Mouse (Mus musculus) CD8-positive naive resting alpha-beta T cell, adult 2 months (primary cell): Measurements from ENCODE around the gene C1ql2.

Experiments used
- DNase-seq, 2 experiments: peaks; one replicate each; pipeline ENCODE4 v3.0.0; 2022; ENCODE audit warnings: low read depth in 2 of 2, low spot score in 2 of 2

The C1ql2 gene

DNA sequence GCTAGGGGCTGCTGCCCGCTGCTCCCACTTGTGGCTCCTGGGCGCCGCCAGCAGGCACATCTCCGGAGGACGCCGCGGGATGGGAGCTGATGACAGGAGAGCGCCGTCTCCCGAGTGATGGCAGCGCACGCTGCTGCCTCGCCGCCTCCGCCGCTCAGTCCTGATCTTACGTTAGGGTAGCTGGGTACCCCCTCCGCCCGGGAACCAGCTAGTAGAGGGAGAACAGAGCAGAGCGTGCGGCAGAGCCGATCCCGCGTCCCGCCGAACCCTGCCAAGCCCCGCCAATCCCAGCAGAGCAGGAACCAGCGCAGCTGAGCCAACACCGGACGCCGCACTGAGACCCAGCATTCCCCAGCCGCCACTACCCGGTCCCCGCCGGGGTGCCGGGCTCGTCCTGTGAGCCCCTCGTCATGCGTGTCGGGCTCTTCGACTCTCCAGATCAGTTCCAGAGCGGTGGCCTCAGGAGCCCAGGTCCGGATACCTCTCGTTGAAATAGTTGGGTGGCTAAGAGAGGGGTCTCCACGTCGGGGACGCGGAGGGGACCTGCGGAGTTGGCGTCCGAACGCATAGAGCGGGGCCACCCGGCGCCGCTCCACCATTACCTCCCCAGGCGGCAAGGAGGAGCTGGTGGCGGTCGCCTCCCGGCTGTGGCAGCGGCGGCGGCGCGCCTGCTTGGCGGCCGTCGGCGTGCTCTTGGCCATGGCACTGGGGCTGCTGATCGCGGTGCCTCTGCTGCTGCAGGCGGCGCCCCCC, at the start of gene C1ql2:
C1ql2 (plus strand) TSS at position 164 of the 753 bp plus-strand sequence.
- no peak for DNase-seq

DNA sequence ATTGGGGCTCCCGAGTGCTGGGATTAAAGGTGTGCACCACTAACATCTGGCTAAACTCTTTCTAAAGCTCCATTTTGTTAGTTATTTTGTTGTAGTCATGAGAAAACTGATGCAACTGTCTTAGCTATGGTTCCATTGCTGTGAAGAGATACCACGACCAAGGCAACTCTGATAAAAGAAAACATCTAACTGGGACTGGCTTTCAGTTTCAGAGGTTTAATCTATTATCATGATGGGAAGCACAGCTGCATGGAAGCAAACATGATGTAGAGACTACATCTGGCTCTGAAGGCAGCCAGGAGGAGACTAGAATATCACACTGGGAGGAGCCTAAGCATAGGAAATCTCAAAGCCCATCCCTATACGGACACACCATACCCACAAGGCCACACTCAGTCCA, 48.7 kb upstream of the C1ql2 start:
- DNase-seq = no peak

DNA sequence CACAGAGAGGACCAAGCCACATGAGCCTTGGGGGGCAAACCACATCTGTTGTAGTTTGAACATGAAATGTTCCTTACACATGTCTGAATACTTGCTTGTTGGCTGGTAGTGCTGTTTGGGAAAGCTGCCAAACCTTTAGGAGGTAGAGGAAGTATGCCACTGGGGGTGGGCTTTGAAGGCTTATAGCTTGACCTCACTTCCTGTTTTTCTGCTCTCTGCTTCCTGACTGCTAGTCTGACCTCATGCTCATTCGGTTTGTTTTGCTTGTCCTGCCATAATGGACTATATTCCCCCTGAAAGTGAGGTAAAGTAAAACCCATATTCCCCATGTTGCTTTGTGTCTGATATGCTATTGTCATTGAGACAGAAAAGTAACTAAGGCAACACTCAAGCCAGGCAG, 46.6 kb upstream of the C1ql2 start:
- peak in 1 of 2 experiments; percentile 6 for DNase-seq

DNA sequence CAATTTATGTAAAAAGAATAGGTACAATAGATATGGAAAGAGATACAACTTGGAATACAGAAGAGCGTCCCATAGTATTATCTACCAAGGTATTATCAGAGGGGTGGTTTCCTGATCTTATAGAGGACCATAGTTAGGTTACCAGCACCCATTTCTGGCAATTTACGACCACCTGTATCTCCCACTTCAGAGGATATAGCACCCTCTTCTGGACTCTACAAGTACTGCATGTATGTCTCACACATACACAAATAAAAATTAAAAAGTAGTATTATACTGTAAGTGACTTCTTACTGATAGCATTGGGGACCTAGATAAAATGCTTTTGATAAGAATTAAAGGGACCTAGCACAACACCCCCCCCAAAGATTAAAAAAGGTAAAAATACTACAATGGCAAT, 43.4 kb upstream of the C1ql2 start:
- no peak for DNase-seq

DNA sequence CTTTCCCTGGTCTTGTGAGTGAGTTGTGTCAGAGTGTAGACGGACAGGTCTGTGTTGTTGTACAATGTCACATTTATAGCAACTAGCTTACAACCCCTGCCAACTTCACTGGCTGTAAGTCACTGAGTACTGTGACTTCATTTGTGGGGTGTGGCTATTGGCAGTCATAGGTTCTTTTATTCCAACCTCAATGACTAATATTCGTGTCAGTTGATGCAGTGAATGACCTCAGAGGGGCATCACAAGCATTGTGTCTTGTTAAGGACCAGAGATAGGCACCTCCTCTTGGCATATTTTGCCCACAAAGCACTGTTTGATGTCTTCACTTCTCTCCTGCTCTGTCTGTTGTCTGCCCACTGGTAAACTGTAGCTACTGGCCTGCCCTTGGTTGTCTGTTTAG, 34.6 kb upstream of the C1ql2 start:
- DNase-seq = no peak

DNA sequence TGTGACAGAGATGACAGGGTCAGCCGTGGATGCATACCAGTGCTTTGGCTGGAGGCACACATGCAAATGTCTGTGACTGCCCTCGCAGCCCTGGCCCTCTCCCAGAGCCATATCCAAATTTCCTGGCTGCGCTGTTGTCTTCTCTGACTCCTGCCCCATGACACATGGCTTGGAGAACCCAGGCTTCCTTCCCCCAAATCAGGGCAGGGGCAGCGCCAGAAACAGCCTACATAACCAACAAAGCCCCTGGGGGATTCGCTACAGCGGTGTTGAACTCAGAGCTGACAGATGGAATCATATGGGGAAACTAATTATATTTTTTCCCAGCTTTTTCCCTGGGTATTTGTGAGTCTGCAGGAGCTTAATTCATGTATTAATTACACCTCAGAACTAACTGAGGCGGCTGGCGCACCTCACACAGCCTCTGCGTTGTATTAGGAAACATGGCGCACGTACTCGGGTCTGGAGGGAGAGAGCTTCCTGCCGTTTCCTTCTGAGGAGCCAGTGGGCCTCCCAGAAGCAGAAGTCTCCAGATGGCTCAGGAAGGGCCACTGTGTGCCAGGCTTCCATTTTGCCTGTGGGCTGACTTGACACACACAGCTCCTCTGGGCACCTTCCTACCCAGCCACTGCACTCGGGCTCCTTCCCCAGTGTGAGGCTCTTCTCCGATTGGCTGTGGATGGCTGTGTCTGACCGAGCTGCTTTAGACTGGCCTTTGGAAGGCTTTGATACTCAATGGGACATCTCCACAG, 18.9 kb upstream of the C1ql2 start:
- no peak for DNase-seq

DNA sequence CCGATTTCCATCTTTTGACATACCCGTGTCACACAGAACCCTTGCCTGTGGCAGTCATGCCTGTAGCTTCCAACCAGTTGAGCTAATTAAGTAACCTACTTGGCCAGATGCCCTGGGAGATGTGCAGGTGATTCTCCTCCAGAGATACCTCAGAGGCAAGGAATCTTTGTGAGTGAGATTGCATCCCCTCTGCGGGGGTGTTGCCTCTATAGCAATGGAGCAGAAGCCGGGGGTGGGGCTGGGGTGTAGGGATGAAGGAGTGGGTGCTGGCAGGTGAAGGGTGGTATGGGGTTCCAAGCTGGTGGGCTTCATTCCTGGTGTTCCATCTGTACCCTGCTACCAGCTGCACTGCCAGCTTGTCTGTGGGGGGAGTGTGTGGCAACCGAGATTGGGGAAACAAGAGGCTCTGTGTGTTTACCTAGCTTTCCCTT, 17.2 kb upstream of the C1ql2 start:
- no peak for DNase-seq

DNA sequence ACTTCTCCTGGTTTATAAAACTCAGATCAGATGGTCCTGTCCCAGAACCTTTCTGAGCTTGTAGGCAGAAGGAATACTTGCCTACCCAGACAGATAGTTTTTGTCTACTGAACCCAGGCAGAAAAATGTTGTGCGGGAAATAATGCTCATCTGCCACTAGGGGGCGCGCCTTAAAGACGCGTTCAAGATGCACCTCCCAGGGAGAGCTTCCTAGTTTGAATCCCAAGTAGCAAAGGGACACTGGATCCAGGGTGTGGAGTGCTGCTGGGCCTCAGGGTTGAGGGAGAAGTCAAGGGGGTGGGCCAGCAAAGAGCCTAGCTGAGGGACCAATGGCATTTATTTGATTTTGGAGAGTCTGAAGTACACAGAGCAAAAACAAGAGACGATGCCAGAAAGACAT, 12.7 kb upstream of the C1ql2 start:
- DNase-seq = peak in 1 of 2 experiments; percentile 15

DNA sequence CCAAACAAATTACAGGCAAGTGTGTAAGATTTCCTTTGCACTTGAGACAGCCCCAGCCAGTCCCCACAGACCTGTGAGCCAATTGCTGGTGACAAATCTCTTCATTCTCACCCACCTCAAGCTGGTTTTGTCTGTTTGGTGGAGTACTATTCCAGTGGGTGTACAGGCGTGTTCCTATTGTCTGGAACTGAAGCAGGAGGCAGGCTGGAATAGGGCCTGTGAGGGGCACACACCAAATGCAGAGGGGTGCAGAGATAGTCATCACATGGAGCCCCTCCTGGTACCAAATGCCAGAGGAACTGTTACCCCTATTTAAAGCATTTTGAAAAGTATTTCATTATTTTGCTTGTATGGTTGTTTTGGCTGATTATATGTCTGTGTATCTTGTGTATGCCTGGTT, 12.2 kb upstream of the C1ql2 start:
- no peak for DNase-seq

DNA sequence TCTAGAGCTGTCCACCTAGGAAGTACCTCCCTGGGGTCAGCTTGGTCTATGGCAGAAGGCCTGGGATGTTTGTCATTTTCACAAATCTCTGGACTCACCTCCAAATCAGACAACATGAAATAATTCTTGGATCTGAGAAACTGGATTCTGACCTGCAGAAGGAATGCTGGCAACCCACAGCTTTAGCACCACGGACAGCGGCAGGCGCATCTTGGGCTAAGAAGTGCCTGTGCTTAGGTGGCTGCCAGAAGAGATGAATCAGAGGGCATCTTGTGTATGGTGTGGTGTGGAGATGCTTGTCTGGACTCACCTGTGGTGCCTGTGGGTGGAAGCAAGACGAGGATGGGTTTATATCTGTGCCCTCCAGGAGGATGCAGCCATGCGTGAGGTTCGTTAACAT, 8.5 kb upstream of the C1ql2 start:
- no peak for DNase-seq

DNA sequence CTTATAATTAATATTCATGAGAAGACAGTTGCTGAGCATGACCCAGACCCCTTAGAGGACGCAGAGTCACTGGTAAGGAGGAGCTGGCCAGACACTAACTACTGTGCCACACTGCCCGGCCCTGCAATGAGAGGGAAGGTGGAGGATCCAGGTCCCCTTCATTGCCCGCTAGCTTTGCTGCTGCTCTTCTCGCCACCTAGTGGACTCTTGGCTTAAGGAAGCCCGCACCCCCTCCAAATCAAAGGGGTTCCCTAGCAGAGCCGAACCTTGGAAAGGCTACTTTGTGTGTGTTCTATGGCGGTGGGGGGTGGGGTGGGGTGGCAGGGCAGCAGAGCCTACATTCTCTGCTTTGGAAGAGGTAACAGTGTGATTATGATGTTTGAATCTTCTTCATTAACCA, 2.4 kb upstream of the C1ql2 start:
- DNase-seq = no peak

DNA sequence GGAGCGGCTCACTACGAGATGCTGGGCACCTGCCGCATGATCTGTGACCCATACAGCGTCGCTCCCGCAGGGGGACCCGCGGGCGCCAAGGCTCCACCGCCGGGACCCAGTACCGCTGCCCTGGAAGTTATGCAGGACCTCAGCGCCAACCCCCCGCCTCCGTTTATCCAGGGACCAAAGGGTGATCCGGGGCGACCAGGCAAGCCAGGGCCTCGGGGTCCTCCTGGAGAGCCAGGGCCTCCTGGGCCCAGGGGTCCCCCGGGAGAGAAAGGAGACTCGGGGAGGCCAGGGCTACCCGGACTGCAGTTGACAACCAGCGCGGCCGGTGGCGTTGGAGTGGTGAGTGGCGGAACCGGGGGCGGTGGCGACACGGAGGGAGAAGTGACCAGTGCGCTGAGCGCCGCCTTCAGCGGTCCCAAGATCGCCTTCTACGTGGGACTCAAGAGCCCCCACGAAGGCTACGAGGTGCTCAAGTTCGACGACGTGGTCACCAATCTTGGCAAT, 842 bp downstream of the C1ql2 start:
- no peak for DNase-seq

DNA sequence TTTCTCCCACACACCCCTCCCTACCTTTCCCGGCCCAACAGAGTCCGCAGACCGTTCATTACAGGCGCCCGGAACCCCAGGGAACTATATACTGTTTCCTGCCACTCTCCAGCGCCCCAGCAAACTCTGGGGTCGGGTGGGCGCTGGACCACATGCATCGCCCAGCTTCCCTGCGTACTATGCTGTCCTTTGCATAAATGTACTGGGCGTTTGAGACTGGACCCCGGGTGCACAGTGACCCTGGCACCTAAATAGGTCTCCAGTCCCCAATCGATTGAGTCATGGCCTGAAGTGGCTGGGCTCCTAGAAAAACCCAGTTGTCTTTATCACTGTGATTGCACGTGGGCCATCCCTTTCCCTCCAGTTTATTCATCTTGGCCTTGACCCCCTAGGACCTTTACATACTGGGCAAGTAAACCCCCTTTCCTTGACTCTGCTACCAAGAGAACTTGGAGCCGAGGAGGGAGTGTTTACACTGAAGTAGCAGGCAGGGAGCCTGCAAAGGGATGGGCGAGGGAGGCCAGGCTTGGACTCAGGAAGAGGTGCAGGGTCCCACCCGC, 1.5 kb downstream of the C1ql2 start:
- DNase-seq = no peak

DNA sequence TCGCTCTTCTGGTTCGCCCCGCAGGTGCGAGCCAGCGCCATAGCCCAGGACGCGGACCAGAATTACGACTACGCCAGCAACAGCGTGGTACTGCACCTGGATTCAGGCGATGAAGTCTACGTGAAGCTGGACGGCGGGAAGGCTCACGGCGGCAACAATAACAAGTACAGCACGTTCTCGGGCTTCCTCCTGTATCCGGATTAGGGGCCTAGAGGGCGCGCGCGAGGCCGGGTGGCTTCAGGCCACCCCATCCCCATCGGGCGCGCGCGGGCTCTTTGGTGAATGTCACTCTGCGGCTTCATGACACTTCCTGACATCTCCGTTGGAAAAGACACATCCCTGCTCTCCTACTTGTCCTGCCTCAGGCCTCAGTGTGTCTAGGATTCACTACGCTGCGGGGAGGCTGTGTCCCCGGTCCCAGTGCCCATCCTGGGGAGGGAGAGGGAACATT, 2.0 kb downstream of the C1ql2 start:
- DNase-seq = no peak

DNA sequence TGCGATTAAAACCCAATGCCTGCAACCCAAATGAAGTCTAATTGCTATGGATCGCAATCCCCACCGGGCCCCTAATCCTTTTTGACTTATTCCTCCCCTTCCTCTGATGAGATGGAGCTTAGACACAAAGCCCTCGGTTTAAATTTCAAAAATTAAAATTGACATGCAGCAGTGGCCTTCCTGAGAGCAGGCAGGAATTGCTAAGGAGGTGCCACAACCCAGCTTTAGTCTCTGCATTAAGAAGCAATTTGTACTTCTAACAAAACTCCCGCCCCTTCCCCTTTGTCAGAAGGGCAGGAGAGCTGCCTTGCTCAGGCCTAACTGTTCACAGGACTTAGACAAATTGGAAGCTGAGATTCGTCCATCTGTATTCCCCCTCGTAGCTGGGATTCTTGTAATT, 4.6 kb downstream of the C1ql2 start:
- DNase-seq = no peak

DNA sequence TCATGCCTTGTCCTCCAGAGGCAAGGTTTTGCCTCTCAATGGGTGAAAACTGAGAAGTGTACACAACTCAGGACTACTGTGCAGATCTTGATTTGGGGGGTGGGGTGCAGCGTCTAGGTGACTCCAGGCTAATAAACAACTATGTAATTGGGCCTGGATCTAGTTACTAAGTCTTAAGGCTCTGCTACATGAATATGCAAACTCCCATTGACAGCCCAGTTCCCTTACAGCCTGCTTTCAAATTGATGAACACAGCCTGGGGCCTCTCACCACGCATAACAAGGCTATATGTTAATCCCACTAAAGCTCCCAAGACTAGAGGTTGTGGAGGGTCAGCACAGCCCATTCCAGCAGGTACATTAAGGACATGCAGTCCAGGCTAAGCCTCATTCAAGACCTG, 14.0 kb downstream of the C1ql2 start:
- DNase-seq = no peak

DNA sequence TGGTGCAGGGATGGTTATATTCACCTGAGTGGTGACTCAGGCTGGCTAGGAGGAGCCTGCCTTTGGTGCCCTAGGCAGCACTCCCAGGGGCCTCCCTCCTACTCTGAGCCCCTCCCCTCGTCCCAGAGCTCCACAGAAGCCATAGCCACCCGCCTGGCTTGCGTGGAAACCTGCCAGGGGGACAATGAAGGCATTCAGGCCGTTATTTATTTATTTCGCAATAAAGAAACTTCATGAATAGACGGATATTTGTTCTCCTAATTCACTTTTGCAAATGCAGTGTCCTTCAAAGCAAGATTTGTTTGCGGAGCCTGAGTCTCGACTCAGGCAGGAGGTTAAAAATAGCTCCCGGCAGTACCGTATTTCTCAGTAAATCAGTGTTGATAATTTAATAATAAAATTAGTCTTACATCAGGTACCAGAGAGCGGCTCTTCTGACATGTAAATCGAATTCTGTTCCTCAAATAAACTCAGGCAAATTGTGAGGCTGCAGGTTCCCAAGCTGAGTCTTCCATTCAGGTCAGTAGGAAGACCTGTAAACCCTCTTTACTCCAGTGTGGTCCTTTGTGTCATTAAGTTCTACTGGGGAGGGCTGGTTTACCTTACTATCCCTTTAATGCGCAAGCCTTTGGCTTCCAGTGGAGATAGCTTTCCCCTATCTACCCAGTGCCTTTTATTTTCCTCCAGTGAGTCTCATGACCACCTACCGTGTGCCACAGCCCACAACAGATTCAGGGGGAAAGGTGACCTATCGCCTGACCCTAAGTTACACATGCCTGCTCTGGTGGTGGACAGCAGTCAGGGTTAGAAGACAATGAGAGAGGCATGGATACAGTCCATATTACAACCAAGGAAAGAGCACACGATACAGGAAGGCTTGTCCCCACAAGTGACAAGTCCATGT, 17.2 kb downstream of the C1ql2 start:
- no peak for DNase-seq

DNA sequence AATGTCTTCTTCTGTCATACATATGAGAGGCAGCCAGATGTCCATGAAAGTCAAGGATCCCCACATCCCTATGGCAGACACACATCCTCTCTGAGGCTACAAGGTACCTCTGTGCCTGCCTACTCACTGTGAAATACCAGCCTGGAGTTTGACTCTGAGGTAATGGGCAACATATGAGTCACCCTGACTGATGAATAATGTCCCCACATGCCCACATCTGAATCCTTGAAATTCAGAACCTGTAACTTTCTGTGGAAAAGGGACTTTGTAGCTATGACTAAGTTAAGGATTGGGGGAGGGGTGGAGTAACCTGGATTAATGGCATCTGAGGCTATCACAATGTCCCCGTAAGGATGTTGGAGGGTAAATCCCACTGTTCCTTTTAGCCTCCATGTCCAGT, 23.3 kb downstream of the C1ql2 start:
- DNase-seq = no peak

DNA sequence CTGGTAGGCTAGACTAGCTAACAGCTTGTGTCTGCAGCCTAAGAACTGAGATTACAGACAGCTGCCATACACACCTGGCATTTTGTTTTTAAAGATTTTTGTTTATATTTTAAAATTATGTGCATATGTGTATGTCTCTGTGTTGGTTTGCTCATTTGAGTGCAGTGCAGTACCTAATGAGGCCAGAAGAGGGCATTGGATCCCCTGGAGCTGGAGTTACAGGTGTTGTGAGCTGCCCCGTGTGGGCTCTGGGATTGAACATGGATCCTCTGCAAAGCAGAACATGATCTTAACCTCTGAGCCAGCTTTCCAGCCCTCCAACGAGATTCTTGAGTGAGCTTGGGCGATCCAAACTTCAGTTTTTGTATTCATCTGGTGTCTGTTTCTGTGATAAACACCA, 27.8 kb downstream of the C1ql2 start:
- no peak for DNase-seq

DNA sequence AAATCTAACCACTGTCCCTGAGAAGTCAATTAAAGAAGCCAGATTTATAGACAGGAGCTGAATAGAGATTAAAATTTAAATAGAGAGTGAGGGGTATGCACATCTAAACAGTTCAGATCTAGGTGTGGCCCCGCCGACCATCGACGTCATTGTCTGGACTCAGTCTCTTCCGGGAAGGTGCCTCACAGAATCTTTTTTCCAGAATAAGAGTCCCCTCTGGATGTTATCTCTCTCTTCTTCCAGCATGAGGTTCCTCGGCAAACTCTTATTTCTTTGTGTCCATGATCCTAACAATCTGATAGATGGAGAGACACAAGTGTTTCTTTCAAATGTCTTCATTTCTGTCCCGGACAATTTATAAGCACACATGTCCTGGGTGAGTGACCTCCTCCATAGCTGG, 33.7 kb downstream of the C1ql2 start:
- DNase-seq = no peak

DNA sequence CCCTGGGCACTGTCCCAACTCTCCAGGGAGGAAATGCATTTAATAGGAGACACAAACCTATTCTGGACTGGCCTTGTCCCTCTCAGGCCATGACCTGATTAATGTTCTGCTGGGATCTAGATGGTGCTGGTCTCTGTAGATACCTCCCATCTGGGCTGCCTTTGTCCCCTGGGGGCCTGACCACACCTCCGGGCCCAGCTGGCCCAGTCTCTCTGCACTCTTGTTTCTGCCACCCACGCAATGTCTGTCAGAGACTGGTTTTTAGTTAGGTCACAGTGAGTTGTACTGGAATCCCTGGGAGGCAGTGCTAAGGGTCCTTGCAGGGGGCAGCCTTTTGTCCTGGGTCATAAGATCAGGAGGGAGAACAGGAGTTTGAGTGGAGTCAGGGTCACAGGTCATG, 34.5 kb downstream of the C1ql2 start:
- DNase-seq = no peak
